Mouse (Mus musculus) embryonic facial prominence, embryonic 10.5 days (tissue): ENCODE measurements at regions not wholly inside any gene's neighbourhood (a gene's known extent, or its start where the extent isn't known, plus 50 kb on each side); places are given as distances from the start of the nearest gene placed in this dataset.
A peak's percentile ranks its signal among the peaks of the same experiment; 100 is the strongest.

Experiments used
- DNase-seq: peaks from one replicate; pipeline ENCODE4 v3.0.0-alpha.2; 2017; ENCODE audit warnings: low spot score
- H3K27ac ChIP-seq: fragments of 300-500 bp; sonication (generic); replicated peaks from 2 replicates; pipeline ENCODE4 v1.5.1; 2016; ENCODE audit warnings: mild to moderate bottlenecking
- H3K27me3 ChIP-seq: fragments of 300-500 bp; sonication (generic); replicated peaks from 2 replicates; pipeline ENCODE4 v1.6.1; 2016; ENCODE audit warnings: low read depth, mild to moderate bottlenecking; ENCODE audit not compliant: poor library complexity, severe bottlenecking
- H3K36me3 ChIP-seq: fragments of 300-500 bp; sonication (generic); replicated peaks from 2 replicates; pipeline ENCODE4 v1.6.1; 2016; ENCODE audit warnings: mild to moderate bottlenecking, moderate library complexity
- H3K4me1 ChIP-seq: fragments of 300-500 bp; sonication (generic); 2 replicates; pipeline ENCODE4 v1.6.1; 2016
- H3K4me3 ChIP-seq: fragments of 300-500 bp; sonication (generic); 2 replicates; pipeline ENCODE4 v1.5.1; 2016; ENCODE audit warnings: mild to moderate bottlenecking, moderate library complexity
- H3K9me3 ChIP-seq: fragments of 300-500 bp; sonication (generic); 2 replicates; pipeline ENCODE4 v1.6.1; 2016; ENCODE audit warnings: mild to moderate bottlenecking
- WGBS: fragments of 180-500 bp; shearing (Covaris S2); methylation state at CpG from one replicate; pipeline ENCODE4 v1.1.7; 2016; 5-methylcytosine and 5-hydroxymethylcytosine counted together

GRCm38 (mm10) chr10:125164671-125165070, 224.6 kb downstream of the Slc16a7 start:
- DNase-seq = no peak
- Histone ChIP-seq H3K4me1 (peaks cover 5% of the 10 kb centered on the region; the same call in 1 of the 2 replicates), H3K27me3 (no peaks in the 10 kb centered on the region), H3K4me3 (no peak overlapping the region), H3K36me3 (no peaks in the 10 kb centered on the region), H3K27ac (no peak overlapping the region), H3K9me3 (no peaks in the 10 kb centered on the region)
- WGBS = 49% methylated on average over 3 of the region's 3 CpGs

- Histone ChIP-seq H3K4me3 (no peak overlapping the region), H3K4me1 (peaks cover 5% of the 10 kb centered on the region; the same call in 1 of the 2 replicates), H3K36me3 (no peaks in the 10 kb centered on the region), H3K27me3 (no peaks in the 10 kb centered on the region), H3K27ac (no peak overlapping the region), H3K9me3 (no peaks in the 10 kb centered on the region)
- no peak for DNase-seq
- 61% methylated on average over 5 of the region's 5 CpGs for WGBS
These were observed 228.2 kb downstream of the Slc16a7 start for GRCm38 (mm10) chr10:125161077-125161476.

- Histone ChIP-seq H3K27me3 (no peaks in the 10 kb centered on the region), H3K4me3 (no peak overlapping the region), H3K4me1 (peaks cover 4% of the 10 kb centered on the region; the same call in 1 of the 2 replicates), H3K9me3 (no peaks in the 10 kb centered on the region), H3K27ac (no peak overlapping the region), H3K36me3 (no peaks in the 10 kb centered on the region)
- 23% methylated on average over 2 of the region's 2 CpGs for WGBS
- DNase-seq = peak; percentile 12
These were observed 240.5 kb downstream of the Slc16a7 start for GRCm38 (mm10) chr10:125148753-125149152.

- Histone ChIP-seq H3K4me3 (no peak overlapping the region), H3K4me1 (peaks cover 4% of the 10 kb centered on the region; the same call in 1 of the 2 replicates), H3K27ac (no peak overlapping the region), H3K36me3 (no peaks in the 10 kb centered on the region), H3K9me3 (no peaks in the 10 kb centered on the region), H3K27me3 (no peaks in the 10 kb centered on the region)
- DNase-seq = no peak
These were observed 242.0 kb downstream of the Slc16a7 start for GRCm38 (mm10) chr10:125147239-125147782.

DNA sequence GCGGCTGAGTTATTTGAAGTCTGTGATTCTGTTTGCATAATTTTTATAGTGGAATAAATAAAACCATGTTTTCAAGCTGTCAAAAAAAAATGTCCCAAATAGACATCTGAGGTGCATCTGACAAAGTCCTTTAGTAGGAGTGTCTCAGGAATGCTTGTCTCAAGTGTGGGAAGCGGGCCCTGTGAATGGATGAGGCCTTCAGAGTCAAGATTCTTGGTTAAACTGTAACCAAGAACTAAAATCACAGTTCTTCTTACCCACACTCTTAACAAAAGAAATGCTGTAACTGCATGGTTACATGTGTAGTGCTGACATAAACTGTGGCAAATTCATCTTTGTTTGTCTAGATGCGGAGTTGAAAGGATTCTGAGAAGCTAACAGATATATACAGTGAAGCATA, 242.9 kb downstream of the Slc16a7 start:
- no peak for DNase-seq
- peaks cover 4% of the 10 kb centered on the region; the same call in 1 of the 2 replicates for H3K4me1 ChIP-seq
- H3K27ac ChIP-seq = no peak overlapping the region
- H3K9me3 ChIP-seq = no peaks in the 10 kb centered on the region
- WGBS = 92% methylated on average over 3 of the region's 3 CpGs
- no peaks in the 10 kb centered on the region for H3K36me3 ChIP-seq
- H3K4me3 ChIP-seq = no peak overlapping the region
- no peaks in the 10 kb centered on the region for H3K27me3 ChIP-seq

GRCm38 (mm10) chr10:125145809-125146208, 243.5 kb downstream of the Slc16a7 start:
- H3K27me3 ChIP-seq = no peaks in the 10 kb centered on the region
- H3K4me3 ChIP-seq = no peak overlapping the region
- no peaks in the 10 kb centered on the region for H3K9me3 ChIP-seq
- DNase-seq = no peak
- WGBS = 92% methylated on average over 4 of the region's 4 CpGs
- H3K27ac ChIP-seq = no peak overlapping the region
- no peaks in the 10 kb centered on the region for H3K36me3 ChIP-seq
- H3K4me1 ChIP-seq = peaks cover 4% of the 10 kb centered on the region; the same call in 1 of the 2 replicates

DNA sequence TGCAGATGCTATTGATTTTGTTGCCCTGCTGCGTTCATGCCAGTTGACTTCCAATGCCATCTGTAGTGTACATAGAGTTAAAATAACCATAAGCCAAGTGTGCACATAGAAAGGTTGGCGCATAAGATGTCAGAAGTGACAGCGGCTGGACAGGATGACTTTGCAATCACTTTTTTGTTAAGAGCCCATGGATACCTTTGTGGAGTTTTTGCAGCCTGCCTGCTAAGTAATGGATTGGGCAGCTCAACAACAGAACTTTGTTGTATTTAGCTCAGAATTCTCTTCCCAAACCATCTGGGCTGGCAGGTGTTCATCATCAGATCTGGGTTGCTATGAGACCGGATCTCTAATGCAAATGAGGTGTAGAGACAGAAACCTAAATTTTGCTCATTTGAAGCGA, 267.5 kb downstream of the Slc16a7 start:
- Histone ChIP-seq H3K27ac (no peak overlapping the region), H3K27me3 (no peaks in the 10 kb centered on the region), H3K9me3 (no peaks in the 10 kb centered on the region), H3K36me3 (no peaks in the 10 kb centered on the region), H3K4me3 (no peak overlapping the region), H3K4me1 (no peaks in the 10 kb centered on the region)
- no peak for DNase-seq
- WGBS = 92% methylated on average over 5 of the region's 5 CpGs

GRCm38 (mm10) chr10:125114318-125114717, 274.9 kb downstream of the Slc16a7 start:
- 25% methylated on average over 1 of the region's 1 CpGs for WGBS
- Histone ChIP-seq H3K27me3 (no peaks in the 10 kb centered on the region), H3K4me1 (no peaks in the 10 kb centered on the region), H3K9me3 (no peaks in the 10 kb centered on the region), H3K27ac (no peak overlapping the region), H3K4me3 (no peak overlapping the region), H3K36me3 (no peaks in the 10 kb centered on the region)
- no peak for DNase-seq

- Histone ChIP-seq H3K27ac (no peak overlapping the region), H3K4me3 (no peak overlapping the region), H3K36me3 (no peaks in the 10 kb centered on the region), H3K4me1 (no peaks in the 10 kb centered on the region), H3K9me3 (no peaks in the 10 kb centered on the region), H3K27me3 (no peaks in the 10 kb centered on the region)
- no peak for DNase-seq
- 74% methylated on average over 1 of the region's 1 CpGs for WGBS
These were observed 280.3 kb downstream of the Slc16a7 start for GRCm38 (mm10) chr10:125108986-125109385.

GRCm38 (mm10) chr10:125084975-125085374, 304.3 kb downstream of the Slc16a7 start:
- DNase-seq = no peak
- Histone ChIP-seq H3K27ac (no peak overlapping the region), H3K36me3 (no peaks in the 10 kb centered on the region), H3K4me3 (no peak overlapping the region), H3K4me1 (no peaks in the 10 kb centered on the region), H3K27me3 (no peaks in the 10 kb centered on the region), H3K9me3 (no peaks in the 10 kb centered on the region)
- WGBS = 92% methylated on average over 2 of the region's 2 CpGs

DNA sequence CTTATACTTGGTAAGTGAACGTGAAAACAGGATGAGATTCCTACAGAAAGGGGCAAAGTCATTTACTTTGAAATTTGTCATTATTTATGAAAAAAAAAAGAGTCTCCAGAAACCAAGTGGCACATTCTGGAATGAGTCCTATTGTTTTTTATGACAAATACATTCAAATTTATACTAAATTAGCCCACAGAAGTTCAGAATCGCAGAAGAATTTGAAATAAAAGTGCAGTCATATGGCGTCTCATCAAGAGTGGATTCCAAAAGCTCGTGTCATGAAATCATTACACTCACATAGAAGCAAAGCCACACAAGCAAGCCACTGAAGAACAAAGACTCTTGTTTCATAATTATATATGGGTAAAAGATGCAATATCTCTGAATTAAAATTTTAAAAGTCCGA, 316.9 kb downstream of the Slc16a7 start:
- DNase-seq = no peak
- no peak overlapping the region for H3K27ac ChIP-seq
- no peaks in the 10 kb centered on the region for H3K9me3 ChIP-seq
- no peaks in the 10 kb centered on the region for H3K4me1 ChIP-seq
- no peak overlapping the region for H3K4me3 ChIP-seq
- H3K36me3 ChIP-seq = no peaks in the 10 kb centered on the region
- 89% methylated on average over 5 of the region's 5 CpGs for WGBS
- H3K27me3 ChIP-seq = no peaks in the 10 kb centered on the region

- Histone ChIP-seq H3K27me3 (no peaks in the 10 kb centered on the region), H3K9me3 (no peaks in the 10 kb centered on the region), H3K27ac (no peak overlapping the region), H3K4me1 (no peaks in the 10 kb centered on the region), H3K4me3 (no peak overlapping the region), H3K36me3 (no peaks in the 10 kb centered on the region)
- 88% methylated on average over 4 of the region's 4 CpGs for WGBS
- DNase-seq = no peak
These were observed 319.0 kb downstream of the Slc16a7 start for GRCm38 (mm10) chr10:125070246-125070645.

DNA sequence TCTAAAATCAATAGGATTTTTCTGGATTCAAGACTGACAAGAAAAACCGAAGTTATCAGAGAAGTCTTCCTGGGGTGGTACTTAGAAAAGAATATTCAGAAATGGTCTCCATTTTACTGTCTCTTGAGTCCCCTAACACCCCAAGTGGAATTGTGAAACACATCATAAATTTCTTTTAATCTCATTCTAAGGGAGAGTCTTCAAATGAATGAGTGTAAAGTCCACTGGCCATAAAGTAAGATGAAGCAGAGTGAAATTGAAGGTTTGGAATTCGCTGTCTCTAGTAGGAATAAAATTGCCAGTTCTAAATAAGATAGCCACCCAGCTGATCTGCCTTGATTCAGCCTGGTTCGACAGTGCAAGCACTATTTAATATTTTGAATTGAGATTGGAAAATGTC, 350.0 kb downstream of the Slc16a7 start:
- H3K36me3 ChIP-seq = no peaks in the 10 kb centered on the region
- no peaks in the 10 kb centered on the region for H3K4me1 ChIP-seq
- H3K9me3 ChIP-seq = no peaks in the 10 kb centered on the region
- no peaks in the 10 kb centered on the region for H3K27me3 ChIP-seq
- 82% methylated on average over 3 of the region's 3 CpGs for WGBS
- DNase-seq = no peak
- H3K27ac ChIP-seq = no peak overlapping the region
- no peak overlapping the region for H3K4me3 ChIP-seq

GRCm38 (mm10) chr10:125035631-125036030, 353.6 kb downstream of the Slc16a7 start:
- no peak for DNase-seq
- Histone ChIP-seq H3K36me3 (no peaks in the 10 kb centered on the region), H3K27me3 (no peaks in the 10 kb centered on the region), H3K9me3 (no peaks in the 10 kb centered on the region), H3K4me1 (no peaks in the 10 kb centered on the region), H3K27ac (no peak overlapping the region), H3K4me3 (no peak overlapping the region)
- WGBS = 88% methylated on average over 7 of the region's 7 CpGs
